Mouse (Mus musculus) embryonic facial prominence, embryonic 11.5 days (tissue): ENCODE results near the gene 2210011C24Rik. TPM values are rescaled to one million over a fixed set of nuclear protein-coding genes. Genes with fewer than 3 reads are reported as not detected.

Experiments used
- ATAC-seq: fragments of 200-750 bp; cut with Nextera tagmentation; replicated peaks from 2 replicates; pipeline ENCODE4 v1.8.0; 2017; ENCODE audit warnings: low read depth; ENCODE audit not compliant: insufficient number of reproducible peaks, low FRiP score, low TSS enrichment
- DNase-seq: peaks from one replicate; pipeline ENCODE4 v3.0.0-alpha.2; 2015; ENCODE audit warnings: low spot score
- H3K27ac ChIP-seq: fragments of 300-500 bp; sonication (generic); replicated peaks from 2 replicates; pipeline ENCODE4 v1.5.1; 2014; ENCODE audit warnings: mild to moderate bottlenecking, low read depth, low read length, control low read depth
- H3K27me3 ChIP-seq: fragments of 300-500 bp; sonication (generic); 2 replicates; pipeline ENCODE4 v1.6.1; 2014; ENCODE audit warnings: mild to moderate bottlenecking, low read length, moderate library complexity, mixed read lengths; ENCODE audit not compliant: control insufficient read depth, insufficient read depth
- H3K36me3 ChIP-seq: fragments of 300-500 bp; sonication (generic); replicated peaks from 2 replicates; pipeline ENCODE4 v1.6.1; 2014; ENCODE audit warnings: low read depth, mild to moderate bottlenecking, low read length, moderate library complexity, mixed read lengths; ENCODE audit not compliant: control insufficient read depth, insufficient read depth
- H3K4me1 ChIP-seq: fragments of 300-500 bp; sonication (generic); 2 replicates; pipeline ENCODE4 v1.6.1; 2014; ENCODE audit warnings: low read length, mixed read lengths; ENCODE audit not compliant: control insufficient read depth, insufficient read depth
- H3K4me2 ChIP-seq: fragments of 300-500 bp; sonication (generic); 2 replicates; pipeline ENCODE4 v1.6.1; 2014; ENCODE audit warnings: low read depth, mild to moderate bottlenecking, control low read depth, low read length, moderate library complexity
- H3K4me3 ChIP-seq: fragments of 300-500 bp; sonication (generic); 2 replicates; pipeline ENCODE4 v1.5.1; 2014; ENCODE audit warnings: low read depth, low read length, control low read depth
- H3K9ac ChIP-seq: fragments of 300-500 bp; sonication (generic); replicated peaks from 2 replicates; pipeline ENCODE4 v1.6.1; 2014; ENCODE audit warnings: mild to moderate bottlenecking, control low read depth, low read length
- H3K9me3 ChIP-seq: fragments of 300-500 bp; sonication (generic); replicated peaks from 2 replicates; pipeline ENCODE4 v1.6.1; 2016; ENCODE audit warnings: mild to moderate bottlenecking, low read length, inconsistent platforms, mixed read lengths; ENCODE audit not compliant: control insufficient read depth
- WGBS: fragments of 180-500 bp; shearing (Covaris S2); extraction: QIAGEN DNeasy Blood & Tissue Kit; methylation state at CpG from one replicate; pipeline ENCODE4 v1.1.7; 2014; 5-methylcytosine and 5-hydroxymethylcytosine counted together
- polyA plus RNA-seq: library from polyadenylated mRNA; unstranded; fragments of >200 nt; fragmentation: Nextera tagmentation; extraction: Ambion mirVana; gene quantifications from 2 replicates; pipeline ENCODE4 v1.2.1, GENCODE M21; 2014

2210011C24Rik gene
- not detected in 2 replicates for polyA plus RNA-seq

- Histone ChIP-seq H3K4me3 (peak within 1 kb of the TSS; percentile 45), H3K27ac (no peak within 1 kb of the TSS), H3K4me2 (peak within 1 kb of the TSS; percentile 89), H3K9ac (peak within 1 kb of the TSS; percentile 42), H3K9me3 (no peaks in the 10 kb centered on the region), H3K27me3 (peaks cover 32% of the 10 kb centered on the region), H3K36me3 (no peaks in the 10 kb centered on the region), H3K4me1 (peaks cover 3% of the 10 kb centered on the region)
- ATAC-seq, result no peak
- no peak for DNase-seq
- under 1% methylated on average over 45 of the region's 45 CpGs for WGBS
Measured at GRCm38 (mm10) chr8:84011705-84012498, at the start of gene 2210011C24Rik. Gene 2210011C24Rik (minus strand): TSS chr8:84012171.

- H3K9ac ChIP-seq, result no peak overlapping the region
- no peaks in the 10 kb centered on the region for H3K27me3 ChIP-seq
- H3K36me3 ChIP-seq, result no peaks in the 10 kb centered on the region
- no peaks in the 10 kb centered on the region for H3K9me3 ChIP-seq
- 75% methylated on average over 2 of the region's 2 CpGs for WGBS
- H3K27ac ChIP-seq, result no peak overlapping the region
- ATAC-seq, result no peak
- H3K4me1 ChIP-seq, result no peaks in the 10 kb centered on the region
- no peak overlapping the region for H3K4me2 ChIP-seq
- DNase-seq, result no peak
- no peak overlapping the region for H3K4me3 ChIP-seq
Measured at GRCm38 (mm10) chr8:84060245-84060644, 48.3 kb upstream of the 2210011C24Rik start.

GRCm38 (mm10) chr8:84059226-84059625, 47.3 kb upstream of the 2210011C24Rik start:
- no peaks in the 10 kb centered on the region for H3K9me3 ChIP-seq
- H3K36me3 ChIP-seq, result no peaks in the 10 kb centered on the region
- 91% methylated on average over 2 of the region's 2 CpGs for WGBS
- no peak overlapping the region for H3K4me2 ChIP-seq
- no peaks in the 10 kb centered on the region for H3K4me1 ChIP-seq
- no peak overlapping the region for H3K9ac ChIP-seq
- no peak overlapping the region for H3K27ac ChIP-seq
- H3K4me3 ChIP-seq, result no peak overlapping the region
- ATAC-seq, result no peak
- H3K27me3 ChIP-seq, result no peaks in the 10 kb centered on the region
- DNase-seq, result no peak

- 94% methylated on average over 1 of the region's 1 CpGs for WGBS
- DNase-seq, result no peak
- no peak overlapping the region for H3K4me3 ChIP-seq
- no peak overlapping the region for H3K9ac ChIP-seq
- no peaks in the 10 kb centered on the region for H3K27me3 ChIP-seq
- H3K27ac ChIP-seq, result no peak overlapping the region
- H3K4me2 ChIP-seq, result no peak overlapping the region
- ATAC-seq, result no peak
- no peaks in the 10 kb centered on the region for H3K36me3 ChIP-seq
- H3K4me1 ChIP-seq, result no peaks in the 10 kb centered on the region
- no peaks in the 10 kb centered on the region for H3K9me3 ChIP-seq
Measured at GRCm38 (mm10) chr8:84057827-84058226, 45.9 kb upstream of the 2210011C24Rik start.

- no peaks in the 10 kb centered on the region for H3K4me1 ChIP-seq
- ATAC-seq (no peak), DNase-seq (no peak)
- no peaks in the 10 kb centered on the region for H3K9me3 ChIP-seq
- H3K36me3 ChIP-seq, result no peaks in the 10 kb centered on the region
- no peak overlapping the region for H3K4me2 ChIP-seq
- no peak overlapping the region for H3K9ac ChIP-seq
- H3K27ac ChIP-seq, result no peak overlapping the region
- 97% methylated on average over 5 of the region's 5 CpGs for WGBS
- no peaks in the 10 kb centered on the region for H3K27me3 ChIP-seq
- H3K4me3 ChIP-seq, result no peak overlapping the region
Measured at GRCm38 (mm10) chr8:84053229-84053628, 41.3 kb upstream of the 2210011C24Rik start.

- Histone ChIP-seq H3K9me3 (no peaks in the 10 kb centered on the region), H3K27me3 (no peaks in the 10 kb centered on the region), H3K9ac (no peak overlapping the region), H3K4me3 (no peak overlapping the region), H3K4me1 (no peaks in the 10 kb centered on the region), H3K4me2 (no peak overlapping the region), H3K27ac (no peak overlapping the region), H3K36me3 (no peaks in the 10 kb centered on the region)
- no peak for DNase-seq
- no peak for ATAC-seq
- whole genome bisulfite sequencing, result 85% methylated on average over 3 of the region's 3 CpGs
Measured at GRCm38 (mm10) chr8:84052746-84053145, 40.8 kb upstream of the 2210011C24Rik start.

- Histone ChIP-seq H3K9me3 (no peaks in the 10 kb centered on the region), H3K4me1 (peaks cover 3% of the 10 kb centered on the region; the same call in 1 of the 2 replicates), H3K9ac (no peak overlapping the region), H3K27me3 (peaks cover 21% of the 10 kb centered on the region), H3K4me3 (no peak overlapping the region), H3K27ac (no peak overlapping the region), H3K4me2 (no peak overlapping the region), H3K36me3 (no peaks in the 10 kb centered on the region)
- ATAC-seq (no peak), DNase-seq (no peak)
- 78% methylated on average over 5 of the region's 5 CpGs for WGBS
Measured at GRCm38 (mm10) chr8:84048171-84048570, 36.2 kb upstream of the 2210011C24Rik start.

GRCm38 (mm10) chr8:84046505-84046904, 34.5 kb upstream of the 2210011C24Rik start:
- peaks cover 3% of the 10 kb centered on the region; the same call in 1 of the 2 replicates for H3K4me1 ChIP-seq
- 80% methylated on average over 3 of the region's 3 CpGs for WGBS
- H3K27ac ChIP-seq, result no peak overlapping the region
- no peak overlapping the region for H3K9ac ChIP-seq
- peaks cover 36% of the 10 kb centered on the region for H3K27me3 ChIP-seq
- no peaks in the 10 kb centered on the region for H3K9me3 ChIP-seq
- H3K36me3 ChIP-seq, result no peaks in the 10 kb centered on the region
- no peak overlapping the region for H3K4me3 ChIP-seq
- DNase-seq (no peak), ATAC-seq (no peak)
- H3K4me2 ChIP-seq, result no peak overlapping the region
